Mouse (Mus musculus) small intestine, adult 2 months (tissue): ENCODE measurements around the gene St5.

Experiments
- CTCF ChIP-seq: fragments of 200-500 bp; IDR thresholded peaks from 2 replicates; pipeline ENCODE4 v1.5.1; 2012; ENCODE audit warnings: low read depth, mild to moderate bottlenecking, control low read depth, inconsistent platforms, low read length, moderate library complexity, mixed read lengths; ENCODE audit not compliant: insufficient replicate concordance, insufficient read length; ENCODE audit errors: extremely low read depth
- POLR2A ChIP-seq: fragments of 200-500 bp; IDR thresholded peaks from 2 replicates; pipeline ENCODE4 v1.6.1; 2012; ENCODE audit warnings: low read depth, mild to moderate bottlenecking, control low read depth, inconsistent platforms, low read length, moderate library complexity

DNA sequence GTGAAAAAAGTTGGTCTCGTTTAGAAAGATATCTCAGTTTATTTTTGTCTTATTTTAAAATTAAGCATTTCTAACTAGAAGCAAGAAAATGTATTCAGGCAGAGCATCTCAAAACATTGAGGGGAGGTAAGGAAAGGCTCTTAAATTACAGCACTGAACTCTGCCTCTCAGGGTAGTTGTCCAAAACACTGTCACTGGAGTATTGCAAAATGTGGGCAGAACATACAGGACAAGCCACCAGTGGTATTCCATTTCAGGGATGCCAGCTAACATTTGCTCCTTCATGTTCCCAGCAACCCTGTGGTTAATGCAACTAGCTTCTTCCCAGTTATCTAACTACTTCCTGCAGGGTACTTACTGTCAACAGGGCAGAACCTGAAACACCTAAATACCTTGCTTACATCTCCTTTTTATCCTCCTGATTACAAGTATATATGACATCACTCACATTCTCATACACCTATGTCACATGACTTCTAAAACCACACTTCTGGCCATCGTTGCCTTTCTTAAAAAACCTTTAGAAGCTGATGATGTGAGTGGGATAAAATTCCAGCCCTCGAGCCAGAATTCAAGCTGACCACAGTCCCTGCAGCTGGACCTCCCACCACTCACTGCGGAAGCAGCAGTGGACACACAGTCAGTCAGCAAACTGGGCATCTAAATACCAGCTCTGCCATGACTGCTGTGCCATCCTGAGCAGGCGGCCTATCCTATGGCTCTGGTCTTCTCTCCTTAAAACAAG, 33.8 kb downstream of the St5 start:
- TF ChIP-seq CTCF (no peak), POLR2A (no peak)
